Mouse (Mus musculus) yolk sac, embryonic 10.5 days (tissue): ENCODE results near the gene Chrna3.
A peak's percentile ranks its signal among the peaks of the same experiment; 100 is the strongest.

Experiments used
- DNase-seq: peaks from one replicate; pipeline ENCODE4 v3.0.0-alpha.2; 2017; ENCODE audit warnings: low spot score

Chrna3 gene

GRCm38 (mm10) chr9:54995645-54996044 lies 30.7 kb downstream of the Chrna3 start:
- DNase-seq = no peak

GRCm38 (mm10) chr9:54994381-54994780 lies 32.0 kb downstream of the Chrna3 start:
- no peak for DNase-seq

- DNase-seq = no peak
Measured at GRCm38 (mm10) chr9:54990362-54990761, 36.0 kb downstream of the Chrna3 start.

- no peak for DNase-seq
Measured at GRCm38 (mm10) chr9:54982401-54982800, 44.0 kb downstream of the Chrna3 start.

GRCm38 (mm10) chr9:54981291-54982191 lies 44.8 kb downstream of the Chrna3 start:
- peak; percentile 78 for DNase-seq

- no peak for DNase-seq
Measured at GRCm38 (mm10) chr9:54980674-54981073, 45.7 kb downstream of the Chrna3 start, which contains the start of gene Chrna5. Chrna5 (plus strand) TSS chr9:54980880.

GRCm38 (mm10) chr9:54969972-54970637 lies 56.3 kb downstream of the Chrna3 start:
- no peak for DNase-seq

GRCm38 (mm10) chr9:54963669-54964068 lies 62.7 kb downstream of the Chrna3 start:
- DNase-seq = no peak

- no peak for DNase-seq
Measured at GRCm38 (mm10) chr9:54961059-54961458, 65.3 kb downstream of the Chrna3 start.
